Comparison of ENCODE assay signal across 9 mouse cellular contexts in genomic region chr2:131952961-131953538, GRCm38 (mm10). TPM values are rescaled to one million over a fixed set of nuclear protein-coding genes. Genes with fewer than 3 reads are reported as not detected.
A peak's percentile ranks its signal among the peaks of the same experiment; 100 is the strongest.
DNase-seq lines count a peak whose midpoint lies in the region; ATAC-seq and TF ChIP-seq lines count a peak whose summit lies in the region.
"Had no signal": no experiment of that assay in that cellular context is flagged by ENCODE, and none has a peak within 500 bp of the region (broad histone marks: within the 10 kb centered on the region; RNA-seq: fewer than 3 reads in every experiment).

No protein-coding gene starts in this region.

- H3K36me3 ChIP-seq in E14TG2a.4 (ENCODE audit: insufficient read depth, low read length) = no peaks in the 10 kb centered on the region
- no peaks in the 10 kb centered on the region for H3K36me3 ChIP-seq in heart, embryonic 15.5 days
- no peaks in the 10 kb centered on the region for H3K36me3 ChIP-seq in midbrain, embryonic 14.5 days (ENCODE audit: control insufficient read depth, insufficient read depth, low read length)

- peak overlapping the region; percentile 23; the same call in 1 of the 2 replicates for H3K9ac ChIP-seq in heart, embryonic 15.5 days
- H3K9ac ChIP-seq in midbrain, embryonic 14.5 days (replicated peaks; ENCODE audit: low read length) = no peak overlapping the region

- no peak for TF ChIP-seq CTCF in E14TG2a.4 (conservative IDR thresholded peaks at IDR 0.05; ENCODE audit: low read length)

- WGBS in heart, embryonic 15.5 days = 16% methylated on average over 29 of the region's 29 CpGs
- 20% methylated on average over 29 of the region's 29 CpGs for WGBS in midbrain, embryonic 14.5 days

- peak overlapping the region; percentile 60 for H3K4me2 ChIP-seq in heart, embryonic 15.5 days
- peak overlapping the region; percentile 38 for H3K4me2 ChIP-seq in midbrain, embryonic 14.5 days (ENCODE audit: low read length)

- ATAC-seq in heart, embryonic 15.5 days (replicated peaks; ENCODE audit: insufficient number of reproducible peaks, insufficient read depth, low FRiP score, low read depth) = no peak
- no peak for ATAC-seq in midbrain, embryonic 14.5 days (ENCODE audit: low FRiP score, low TSS enrichment)

- H3K4me3 ChIP-seq in E14TG2a.4 (replicated peaks; ENCODE audit: low read length) = peak overlapping the region; percentile 54
- H3K4me3 ChIP-seq in heart, embryonic 15.5 days = peak overlapping the region; percentile 31
- H3K4me3 ChIP-seq in midbrain, embryonic 14.5 days (replicated peaks; ENCODE audit: low read depth, low read length) = no peak overlapping the region

- H3K9me3 ChIP-seq in E14TG2a.4 (ENCODE audit: low read length) = no peaks in the 10 kb centered on the region
- no peaks in the 10 kb centered on the region for H3K9me3 ChIP-seq in heart, embryonic 15.5 days (replicated peaks)
- H3K9me3 ChIP-seq in midbrain, embryonic 14.5 days (ENCODE audit: control insufficient read depth, low read length) = no peaks in the 10 kb centered on the region

- DNase-seq in adrenal gland, postnatal 14 days = peak; percentile 52
- peak; percentile 17 to 60 for DNase-seq in kidney, postnatal 25 days
- DNase-seq in midbrain, embryonic 14.5 days = peak; percentile 43
- DNase-seq in MN1 (ENCODE audit: low spot score) = no peak
- no peak for DNase-seq in urinary bladder, adult 2 months (ENCODE audit: low spot score)
- DNase-seq in gastrocnemius, postnatal 14 days = no peak

- peaks cover 28% of the 10 kb centered on the region for H3K27me3 ChIP-seq in E14TG2a.4 (ENCODE audit: insufficient read depth, low read length)
- H3K27me3 ChIP-seq in heart, embryonic 15.5 days = peaks cover 17% of the 10 kb centered on the region; the same call in 1 of the 2 replicates
- peaks cover 17% of the 10 kb centered on the region for H3K27me3 ChIP-seq in midbrain, embryonic 14.5 days (ENCODE audit: control insufficient read depth, insufficient read depth, low read length)

- no peak overlapping the region for H3K27ac ChIP-seq in heart, embryonic 15.5 days
- no peak overlapping the region for H3K27ac ChIP-seq in midbrain, embryonic 14.5 days (replicated peaks; ENCODE audit: low read depth, low read length)

- peaks cover 77% of the 10 kb centered on the region for H3K4me1 ChIP-seq in E14TG2a.4 (replicated peaks; ENCODE audit: low read depth, low read length)
- peaks cover 34% of the 10 kb centered on the region for H3K4me1 ChIP-seq in heart, embryonic 15.5 days (replicated peaks)
- peaks cover 5% of the 10 kb centered on the region; the same call in 1 of the 2 replicates for H3K4me1 ChIP-seq in midbrain, embryonic 14.5 days (ENCODE audit: control insufficient read depth, insufficient read depth, low read length)

- intact Hi-C loops in gastrocnemius, postnatal 14 days (cut with DNase I; ENCODE audit: low total_unique reads) = loop anchor here (10.0 kb wide), 1 partner anchor 408 kb away; no protein-coding TSS in a partner anchor

RNA-seq across cellular contexts. Expression of gene Prnd, which starts 2.4 kb away (rescaled TPM):
- 0.98 and 2.8 TPM in 2 replicates for total RNA-seq in adrenal gland, postnatal 14 days (2021)
- polyA plus RNA-seq in heart, embryonic 15.5 days (2015; fragmentation: Nextera tagmentation; extraction: Ambion mirVana) = 25.9 and 28.0 TPM in 2 replicates
- 6.4 and 14.1 TPM in 2 replicates for polyA plus RNA-seq in midbrain, embryonic 14.5 days (2014; fragmentation: Nextera tagmentation; extraction: Ambion mirVana)
- 0.90 and 1.2 TPM in 2 replicates for polyA plus RNA-seq in urinary bladder, adult 2 months (2012; rRNA removed)
- 10 to 100 TPM in 1 of 2 experiments, 1 to 10 TPM in 1; 9.6 to 24.2 TPM for total RNA-seq in gastrocnemius, postnatal 14 days (2021)
- total RNA-seq: hematopoietic stem cell, adult 5-6 weeks had no signal

RNA-seq across cellular contexts. Expression of gene Prn, which starts 43.3 kb away (rescaled TPM):
- total RNA-seq in adrenal gland, postnatal 14 days (2021) = 0.79 and 1.1 TPM in 2 replicates
- polyA plus RNA-seq in heart, embryonic 15.5 days (2015; fragmentation: Nextera tagmentation; extraction: Ambion mirVana) = 0.22 TPM in 1 of 2 replicates, not detected in the other
- not detected in 2 replicates for polyA plus RNA-seq in midbrain, embryonic 14.5 days (2014; fragmentation: Nextera tagmentation; extraction: Ambion mirVana)
- 0.07 TPM in 1 of 2 replicates, not detected in the other for polyA plus RNA-seq in urinary bladder, adult 2 months (2012; rRNA removed)
- not detected for total RNA-seq in gastrocnemius, postnatal 14 days (2021)
- total RNA-seq: hematopoietic stem cell, adult 5-6 weeks had no signal

RNA-seq across cellular contexts. Expression of gene Prnp, which starts 43.3 kb away (rescaled TPM):
- 73.3 and 74.6 TPM in 2 replicates for total RNA-seq in adrenal gland, postnatal 14 days (2021)
- polyA plus RNA-seq in heart, embryonic 15.5 days (2015; fragmentation: Nextera tagmentation; extraction: Ambion mirVana) = 95.1 and 106 TPM in 2 replicates
- polyA plus RNA-seq in midbrain, embryonic 14.5 days (2014; fragmentation: Nextera tagmentation; extraction: Ambion mirVana) = 97.3 and 118 TPM in 2 replicates
- polyA plus RNA-seq in urinary bladder, adult 2 months (2012; rRNA removed) = 161 and 189 TPM in 2 replicates
- total RNA-seq in gastrocnemius, postnatal 14 days (2021) = 10 to 100 TPM; 75.2 to 93.8 TPM

Comparison
In these comparisons a context has a peak if more than half of its experiments do, and no peak if none do; other contexts are left out.
1. DNase-seq: peak in adrenal gland, postnatal 14 days (single experiment), kidney, postnatal 25 days (2 of 2) and midbrain, embryonic 14.5 days (single experiment); none in MN1 (single experiment), urinary bladder, adult 2 months (single experiment) and gastrocnemius, postnatal 14 days (single experiment).